Mouse (Mus musculus) brain, adult 2 months (tissue): ENCODE results near the gene Calr4.
A peak's percentile ranks its signal among the peaks of the same experiment; 100 is the strongest.

ENCODE experiments used
- DNase-seq: peaks from one replicate; pipeline ENCODE4 v3.0.0; 2011; ENCODE audit warnings: low read depth, low spot score

The Calr4 gene

DNA sequence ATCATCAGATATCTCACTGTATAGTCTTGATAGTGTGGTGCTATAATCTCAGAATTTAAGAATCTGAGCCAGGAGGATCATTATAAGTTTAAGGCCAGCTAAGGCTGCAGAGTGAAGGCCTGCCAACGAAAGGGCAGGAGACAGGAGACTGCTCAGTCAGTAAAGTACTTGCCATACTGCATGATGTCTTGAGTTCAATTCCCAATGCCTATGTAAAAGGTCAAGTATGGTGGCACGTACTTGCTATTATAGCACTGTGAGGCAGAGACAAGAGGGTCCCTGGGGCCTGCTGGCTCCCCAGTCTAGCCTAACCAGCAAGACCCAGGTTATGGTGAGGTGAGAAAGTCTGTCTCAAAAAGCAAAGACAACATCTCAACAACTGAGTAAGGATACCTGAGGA is at the start of gene Calr4:
Calr4 (plus strand) TSS at position 301 of the 400 bp plus-strand sequence.
- DNase-seq, result no peak

DNA sequence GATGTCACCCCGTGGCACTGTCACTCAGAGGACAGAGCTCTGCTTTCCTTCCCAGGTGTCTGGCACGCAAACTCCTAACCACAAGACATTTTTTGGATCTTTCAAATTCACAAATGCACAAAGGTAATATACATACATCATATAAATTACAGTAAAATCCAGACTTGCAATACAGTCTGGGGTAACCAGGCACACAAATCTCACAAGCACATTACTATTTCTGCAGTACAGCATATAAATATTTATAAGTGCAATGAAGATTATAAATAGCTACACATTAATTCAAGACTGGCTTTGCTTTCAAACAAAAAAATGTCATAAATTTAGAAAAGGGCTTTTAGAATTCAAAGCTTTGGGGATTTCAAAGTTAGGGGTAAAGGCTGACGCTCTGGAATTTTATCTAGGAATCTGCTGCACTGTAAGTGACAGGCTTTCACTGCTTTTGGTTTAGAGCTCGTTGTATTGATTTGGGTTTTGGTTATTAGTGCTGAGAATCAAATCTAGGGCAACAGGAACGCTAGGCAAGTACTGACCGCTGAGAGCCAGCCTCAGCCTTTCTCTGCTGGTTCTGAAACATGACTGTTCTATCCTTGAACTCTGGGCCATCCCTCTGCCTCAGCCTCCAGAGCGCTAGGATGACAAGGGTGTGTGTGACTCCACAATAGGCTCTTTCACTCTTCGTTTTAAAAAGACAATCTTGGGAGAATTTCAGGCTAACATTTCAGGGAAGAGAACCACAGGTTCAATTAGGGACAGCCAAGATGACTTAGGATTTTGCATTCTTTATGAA is 48.5 kb upstream of the Calr4 start:
- DNase-seq, result no peak

DNA sequence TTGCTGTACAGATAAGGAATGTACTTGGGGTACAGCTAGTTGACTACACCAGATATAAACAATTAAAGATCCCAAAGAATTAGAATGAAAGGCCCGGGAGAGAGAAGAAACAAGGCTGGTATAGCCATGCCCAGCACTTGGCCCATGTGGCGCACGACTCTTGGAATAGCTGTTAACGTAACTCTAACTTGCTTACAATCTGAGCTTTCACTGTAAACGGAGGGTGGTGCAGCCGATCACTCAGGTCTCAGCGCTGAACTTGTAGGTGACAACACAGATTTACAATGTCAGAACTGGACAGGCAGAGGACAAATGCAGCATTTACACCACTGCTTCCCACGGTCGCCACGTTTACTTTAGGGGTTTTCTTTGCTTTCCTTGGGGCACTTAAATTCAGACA is 42.7 kb upstream of the Calr4 start:
- DNase-seq, result no peak

DNA sequence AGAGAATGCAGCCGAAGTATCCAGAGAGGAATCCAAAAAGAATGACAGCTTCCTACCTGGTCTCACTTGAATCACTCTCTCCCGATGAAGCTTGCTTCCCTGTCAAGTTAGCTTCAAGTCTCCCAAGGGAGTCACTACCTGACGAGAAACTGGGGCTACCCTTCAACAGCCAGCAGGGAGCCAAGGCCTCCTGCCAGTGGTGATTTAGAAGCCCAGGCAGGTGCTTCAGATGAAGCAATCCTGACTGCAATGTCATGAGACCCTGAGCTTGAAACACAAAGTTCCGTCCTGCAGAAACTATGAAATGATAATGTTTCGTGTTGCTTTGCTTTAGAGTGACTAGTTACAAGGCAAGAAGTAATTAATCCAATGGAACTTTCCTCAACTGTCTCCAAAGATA is 40.4 kb upstream of the Calr4 start:
- no peak for DNase-seq

DNA sequence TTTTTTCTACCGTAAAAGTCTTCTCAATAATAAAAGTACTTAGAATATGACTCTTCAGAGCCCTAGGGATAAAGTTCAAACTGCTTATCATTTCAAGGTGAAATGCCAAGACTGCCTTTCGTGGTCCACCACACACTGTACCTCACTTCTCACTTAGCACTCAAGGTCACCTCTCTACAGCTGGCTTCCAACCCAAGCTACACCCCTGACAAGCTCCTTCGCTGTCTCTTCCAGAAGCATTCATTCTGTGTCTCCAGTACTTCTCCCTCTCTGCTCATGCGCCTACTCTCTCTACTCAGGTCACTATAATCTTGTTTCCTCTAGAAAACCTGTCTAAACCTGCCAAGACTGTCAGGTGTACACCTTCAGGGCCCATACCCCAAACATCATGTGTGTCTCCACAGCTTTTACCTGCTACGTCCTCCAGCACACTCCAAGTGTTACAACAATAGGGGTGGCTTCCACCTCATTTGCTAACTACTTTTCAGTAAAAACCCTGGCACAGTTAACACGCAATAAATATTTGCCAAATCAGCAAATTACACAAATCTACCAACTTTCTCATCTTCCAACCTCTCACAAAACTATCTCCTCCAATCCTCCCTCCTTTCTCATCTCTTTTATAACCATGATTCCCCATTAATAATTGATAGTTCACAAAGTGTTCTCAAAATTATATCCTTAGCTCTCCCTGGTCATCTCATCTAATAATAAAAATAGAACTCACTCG is 38.2 kb upstream of the Calr4 start:
- no peak for DNase-seq

DNA sequence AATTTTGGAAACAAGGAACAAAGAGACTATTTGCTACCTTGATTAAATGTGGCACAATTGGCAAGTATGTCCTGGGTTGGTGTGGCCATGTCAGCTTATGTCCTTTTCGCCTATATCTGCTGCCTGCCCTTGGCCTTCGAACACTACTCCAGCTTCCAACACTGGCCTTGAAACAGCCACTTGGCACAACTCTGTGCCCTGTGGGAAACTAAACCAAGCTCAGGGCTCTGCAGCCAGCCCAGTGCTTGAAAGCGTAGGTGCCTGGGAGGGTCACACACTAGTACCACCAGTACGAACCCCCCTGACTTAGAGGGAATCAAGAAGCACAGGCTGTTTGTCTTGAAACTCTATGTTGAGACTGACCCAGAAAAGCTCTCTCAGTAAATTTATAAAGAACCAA is 35.2 kb upstream of the Calr4 start:
- no peak for DNase-seq

DNA sequence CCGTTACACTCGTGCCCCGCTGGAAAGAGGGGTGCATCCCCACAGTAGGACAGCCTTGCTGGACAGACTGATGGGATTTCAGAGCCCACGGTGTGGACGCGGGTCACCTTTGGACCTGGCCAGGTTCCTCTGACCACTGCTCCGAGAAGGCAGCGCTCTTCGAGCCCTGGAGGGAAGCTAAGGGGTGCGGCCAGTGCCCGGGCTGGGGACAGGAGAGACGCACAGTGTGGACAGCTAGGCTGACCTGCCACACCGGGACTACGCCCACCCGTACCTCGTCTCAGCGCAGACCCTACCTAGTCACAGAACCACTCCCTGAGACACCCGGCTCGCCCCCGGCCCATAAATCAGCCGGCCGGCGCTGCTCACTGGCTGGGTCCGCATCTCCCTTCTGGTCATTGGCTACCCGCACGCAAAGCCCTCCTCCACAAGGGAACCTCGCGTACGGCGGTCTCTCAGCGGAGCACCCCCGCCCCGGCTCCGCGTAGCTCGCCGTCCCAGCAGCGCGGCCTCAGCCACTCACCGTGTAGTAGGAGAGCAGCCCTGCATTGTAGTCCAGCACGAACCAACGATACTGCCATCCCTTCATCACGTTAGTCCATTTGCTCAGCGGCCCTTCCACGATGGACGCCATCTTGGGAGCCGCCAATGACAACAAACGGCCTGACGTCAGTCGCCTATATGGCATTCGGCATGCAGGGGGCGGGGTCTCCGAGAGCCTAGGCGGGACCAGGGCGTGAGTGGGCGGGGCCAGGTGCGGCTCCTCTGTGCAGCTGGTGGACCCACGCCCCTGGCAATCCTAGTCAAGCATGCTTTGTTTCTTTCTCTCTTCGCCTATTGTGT is 32.5 kb upstream of the Calr4 start, which contains the start of gene Osbpl9:
Osbpl9 (minus strand) TSS at position 691 of the 843 bp plus-strand sequence.
- DNase-seq, result peak; percentile 97

DNA sequence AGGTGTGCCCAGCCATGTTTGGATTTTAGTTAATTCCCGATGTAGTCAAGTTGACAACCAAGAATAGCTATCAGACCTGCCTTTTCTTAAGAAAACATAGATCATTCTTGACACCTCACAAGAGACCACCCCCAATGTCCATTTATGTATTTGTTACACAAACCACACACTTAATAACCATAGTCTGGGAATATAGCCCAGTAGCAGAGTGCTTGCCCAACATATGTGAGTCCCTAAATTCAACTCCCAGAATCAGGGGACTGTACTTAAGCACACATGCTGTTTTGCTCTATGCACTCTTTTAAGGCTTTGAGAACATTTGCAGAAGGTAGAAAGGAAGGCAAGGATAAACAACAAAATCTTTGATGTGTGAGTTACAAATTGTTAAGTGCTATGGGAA is 30.4 kb upstream of the Calr4 start:
- DNase-seq, result no peak

DNA sequence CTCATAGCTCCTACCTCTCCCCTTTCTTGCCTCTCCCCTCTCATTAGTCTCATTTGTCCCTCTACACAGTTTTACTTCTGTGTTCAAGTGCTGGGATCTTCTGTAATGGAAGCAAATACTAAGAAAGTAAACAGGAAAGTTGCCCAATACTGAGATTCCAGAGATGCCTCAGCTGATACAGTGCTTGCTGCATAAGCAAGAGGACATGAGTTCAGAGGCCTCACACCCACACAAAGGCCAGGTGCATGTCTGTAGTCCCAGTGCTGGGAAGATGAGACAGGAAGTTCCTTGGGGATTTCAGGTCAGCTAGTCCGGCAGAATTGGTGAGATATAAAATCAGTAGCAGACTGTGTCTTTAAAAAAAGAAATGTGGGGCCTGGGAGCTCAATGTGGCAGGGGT is 29.9 kb upstream of the Calr4 start:
- no peak for DNase-seq

DNA sequence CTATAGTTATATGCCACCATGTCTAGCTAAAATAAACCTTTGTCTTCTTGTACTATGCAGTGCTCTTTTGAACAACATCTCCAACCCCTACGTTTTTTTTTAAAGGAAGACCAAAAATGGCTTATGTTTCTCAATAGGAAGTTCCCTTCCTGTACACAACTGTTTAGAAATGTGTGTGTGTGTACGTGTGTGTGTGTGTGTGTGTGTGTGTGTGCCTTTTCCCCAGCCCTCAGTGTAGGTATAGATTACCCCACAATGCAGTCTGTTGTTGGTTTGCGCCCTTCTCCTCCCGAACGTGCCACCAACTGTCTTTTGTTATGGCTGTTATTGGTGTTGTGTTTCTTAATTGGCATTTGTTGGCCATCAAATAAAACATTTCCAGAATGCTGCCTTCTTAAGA is 26.8 kb upstream of the Calr4 start:
- no peak for DNase-seq

DNA sequence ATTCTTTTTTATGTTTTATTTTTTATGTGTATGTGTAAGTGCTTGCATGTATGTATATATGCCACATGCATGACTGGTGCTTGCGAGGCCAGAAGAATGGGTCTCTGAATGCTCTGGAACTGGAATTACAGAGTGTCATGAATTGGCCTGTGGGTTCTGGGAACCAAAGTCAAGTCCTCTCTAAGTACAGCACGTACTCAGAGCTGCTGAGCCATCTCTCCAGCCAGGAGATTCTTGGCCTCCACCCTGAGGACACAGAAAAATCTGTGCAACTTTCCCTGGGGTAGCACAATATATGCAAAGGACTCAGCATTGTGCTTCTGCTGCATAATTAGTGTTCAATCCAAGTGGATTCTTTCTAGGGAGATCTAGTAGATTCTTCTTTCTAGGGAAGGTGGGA is 24.0 kb upstream of the Calr4 start:
- DNase-seq, result no peak

DNA sequence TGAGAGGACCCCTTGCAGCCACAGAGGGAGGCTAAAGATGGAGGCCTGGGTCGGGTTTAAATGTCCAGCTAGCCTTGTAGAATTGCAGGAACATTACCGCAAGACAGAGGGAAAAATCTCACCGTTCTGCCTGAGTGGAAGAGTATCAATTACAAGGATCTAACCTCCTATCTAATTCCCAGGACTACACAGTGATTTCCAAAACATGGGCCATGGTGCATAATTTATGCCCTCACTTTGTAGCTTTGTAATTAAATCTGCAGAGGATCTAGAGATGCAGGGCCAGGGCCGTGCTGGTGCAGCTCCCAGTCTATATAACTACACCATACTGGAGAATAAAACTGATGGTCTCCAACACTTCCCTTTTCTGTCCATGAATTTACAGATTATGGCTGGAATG is 23.4 kb upstream of the Calr4 start:
- no peak for DNase-seq

DNA sequence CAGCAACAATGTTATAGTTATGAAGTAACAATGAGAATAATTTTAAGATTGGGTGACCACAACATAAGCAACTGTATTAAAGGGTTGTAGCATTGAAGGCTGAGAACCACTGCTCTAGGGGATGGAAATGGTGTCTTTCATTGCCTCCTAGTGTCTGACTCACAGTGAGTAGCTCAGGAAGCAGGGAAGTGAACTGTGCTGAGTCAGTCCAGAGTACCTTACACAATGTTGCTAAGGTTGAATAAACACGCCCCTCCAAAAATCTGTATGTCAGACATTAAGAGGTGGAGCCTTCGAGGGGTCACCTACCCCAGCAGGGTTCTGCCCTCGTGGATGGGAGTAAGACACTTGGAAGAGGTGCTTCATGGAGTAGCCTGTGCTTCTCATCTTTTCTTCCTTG is 20.3 kb upstream of the Calr4 start:
- no peak for DNase-seq

DNA sequence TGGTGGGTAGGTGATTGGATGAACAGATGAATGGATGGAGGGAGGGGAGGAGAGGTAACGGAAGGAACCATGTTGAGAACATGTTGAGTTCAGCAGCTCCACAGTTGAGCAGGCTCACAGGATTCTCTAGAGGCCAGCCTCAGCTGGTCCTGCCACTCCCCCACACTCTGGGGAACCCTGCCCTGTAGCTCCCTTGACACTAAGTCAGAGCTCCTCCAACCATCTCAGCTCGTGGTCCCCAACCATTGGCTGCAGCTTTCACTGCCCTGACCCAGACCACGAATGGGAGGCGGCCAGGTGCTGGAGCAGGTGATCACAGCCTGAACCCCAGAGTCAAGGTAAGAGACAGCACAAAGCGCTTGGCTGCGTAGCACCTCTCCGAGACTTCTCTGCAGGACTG is 16.3 kb upstream of the Calr4 start:
- DNase-seq, result no peak

DNA sequence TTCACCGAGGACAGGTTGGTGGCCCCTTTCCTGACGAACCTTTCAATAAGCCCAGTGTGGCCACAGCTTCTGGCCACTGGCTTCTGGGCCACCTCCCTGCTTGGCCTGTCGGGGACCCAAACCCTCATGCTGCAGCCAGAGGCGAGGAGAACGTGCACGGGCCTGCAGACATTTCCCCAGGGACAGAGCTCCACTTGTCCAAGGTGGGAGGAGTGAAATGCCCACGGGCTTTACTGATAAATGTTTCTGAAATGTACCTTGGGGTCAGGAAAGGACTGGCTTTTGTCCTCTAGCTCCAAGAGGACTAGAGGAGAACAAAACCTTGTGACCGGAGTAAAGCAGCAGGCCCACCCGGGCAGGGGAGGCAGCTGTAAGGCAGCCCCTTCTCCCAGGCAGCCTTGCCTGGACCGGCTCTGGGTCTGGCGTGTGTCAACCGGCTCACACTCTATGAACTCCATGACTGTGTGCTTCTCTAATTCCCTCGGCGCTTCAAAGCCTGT is 13.8 kb upstream of the Calr4 start:
- no peak for DNase-seq

DNA sequence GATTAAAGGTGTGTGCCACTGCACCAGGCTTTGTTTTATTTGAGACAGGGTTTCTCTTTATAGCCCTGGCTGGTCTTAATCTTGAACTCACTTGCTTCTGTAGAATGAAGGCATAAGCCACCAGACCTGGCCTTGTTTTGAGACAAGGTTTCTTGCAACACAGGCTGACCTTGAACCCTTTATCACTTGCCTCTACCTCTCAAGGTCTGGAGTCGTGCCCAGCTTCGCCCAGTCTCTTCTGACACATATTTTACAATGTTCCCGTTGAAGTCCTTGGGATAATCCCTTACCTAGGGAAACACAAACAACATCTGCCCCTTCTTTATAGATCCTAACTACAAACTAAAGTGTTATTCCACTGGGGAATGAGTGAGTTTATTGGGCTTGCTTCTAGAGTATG is 12.3 kb upstream of the Calr4 start:
- DNase-seq, result no peak

DNA sequence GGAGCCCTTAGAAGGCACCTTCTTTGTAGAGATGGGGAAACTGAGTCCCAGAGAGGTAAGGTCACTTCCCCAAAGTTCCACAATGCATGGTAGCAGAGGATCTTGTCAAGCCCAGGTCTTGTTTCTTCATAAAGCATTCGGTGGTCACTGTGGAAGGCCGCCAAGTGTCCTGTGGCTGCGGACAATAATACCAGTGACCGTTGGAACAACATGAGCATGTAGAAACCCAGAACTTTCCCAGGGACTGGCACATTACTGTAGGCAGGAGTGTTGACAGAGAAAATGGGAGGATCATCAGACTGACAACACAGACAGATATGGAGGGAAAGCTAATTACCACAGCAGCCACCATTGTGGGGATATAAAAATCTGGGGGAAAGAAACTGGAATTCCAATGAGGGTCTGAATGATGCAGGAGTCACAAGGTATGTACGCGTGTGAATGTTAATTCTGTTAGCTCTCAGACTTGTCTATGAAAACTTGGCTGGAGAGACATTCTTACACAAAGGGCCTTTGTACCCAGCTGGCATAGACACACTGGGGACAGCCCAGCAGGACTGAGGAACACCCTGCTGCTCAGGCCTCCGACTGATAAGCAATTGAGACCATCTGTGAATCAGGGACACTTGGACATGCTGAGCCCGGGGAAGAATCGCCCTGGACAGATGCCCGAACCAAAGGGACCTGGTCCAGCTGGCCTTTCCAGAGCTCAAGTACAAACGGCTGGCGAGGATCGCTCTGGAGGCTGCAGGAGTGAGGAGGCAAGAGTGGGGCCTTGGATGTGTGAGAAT is 9.3 kb upstream of the Calr4 start:
- peak; percentile 95 for DNase-seq

DNA sequence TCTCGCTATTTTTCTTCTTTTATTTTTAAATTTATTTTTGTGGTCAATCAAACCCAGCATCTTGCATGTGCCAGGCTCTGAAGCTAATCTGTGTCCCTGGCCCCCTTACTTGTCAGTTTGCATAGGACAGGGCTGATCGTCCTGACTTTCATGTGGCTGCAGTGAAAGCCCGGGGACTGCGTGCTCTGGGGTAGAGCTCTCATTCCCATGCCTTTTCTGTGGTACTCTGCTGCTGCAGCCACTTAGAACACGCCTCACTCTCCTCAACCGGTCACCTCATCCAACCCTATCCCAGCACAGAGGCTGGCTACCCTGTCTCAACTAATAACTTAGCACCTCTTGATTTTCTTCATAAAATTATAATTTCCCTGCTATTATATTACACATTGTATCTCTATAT is 8.7 kb upstream of the Calr4 start:
- DNase-seq, result no peak

DNA sequence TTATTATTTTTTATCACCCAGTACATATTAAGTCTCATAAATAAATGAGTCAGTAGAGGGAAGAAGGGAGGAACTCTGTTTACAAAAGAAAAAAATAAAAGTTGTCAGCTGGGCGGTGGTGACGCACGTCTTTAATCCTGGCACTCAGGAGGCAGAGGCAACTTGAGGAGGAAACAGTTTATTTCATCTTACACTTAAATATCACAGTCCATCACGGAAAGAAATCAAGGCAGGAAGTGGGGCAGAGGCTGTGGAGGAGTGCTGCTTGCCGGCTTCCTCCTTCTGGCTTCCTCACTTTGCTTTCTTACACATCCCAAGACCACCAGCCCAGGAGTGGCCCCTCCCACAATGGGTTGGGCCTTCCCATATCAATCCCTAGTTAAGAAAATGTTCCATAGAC is 8.2 kb upstream of the Calr4 start:
- no peak for DNase-seq

DNA sequence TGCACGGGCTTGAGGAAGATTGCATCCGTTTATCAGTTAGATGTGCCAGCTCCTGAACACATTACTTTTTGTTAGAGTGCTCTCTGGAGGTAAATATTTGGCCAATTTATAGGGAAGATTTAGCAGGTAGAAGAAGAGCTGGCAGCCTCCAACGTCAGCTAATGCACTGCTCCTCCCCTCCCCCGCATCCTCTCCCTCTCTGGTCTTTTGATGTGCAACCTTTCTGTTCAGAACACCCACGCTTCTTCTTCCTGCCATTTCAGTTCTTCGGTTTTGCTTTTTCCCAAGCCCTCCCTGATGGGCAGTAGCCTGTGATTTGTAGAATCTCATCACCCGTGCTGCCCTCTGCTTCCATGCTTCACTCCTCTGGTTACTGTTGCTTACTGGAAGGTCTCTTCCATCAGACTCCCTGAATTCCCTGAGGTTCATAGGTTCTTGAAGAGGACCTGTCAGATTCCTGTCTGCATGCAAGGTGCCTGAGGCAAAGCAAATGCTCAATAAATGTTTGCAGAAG is 4.5 kb upstream of the Calr4 start:
- peak; percentile 35 for DNase-seq

DNA sequence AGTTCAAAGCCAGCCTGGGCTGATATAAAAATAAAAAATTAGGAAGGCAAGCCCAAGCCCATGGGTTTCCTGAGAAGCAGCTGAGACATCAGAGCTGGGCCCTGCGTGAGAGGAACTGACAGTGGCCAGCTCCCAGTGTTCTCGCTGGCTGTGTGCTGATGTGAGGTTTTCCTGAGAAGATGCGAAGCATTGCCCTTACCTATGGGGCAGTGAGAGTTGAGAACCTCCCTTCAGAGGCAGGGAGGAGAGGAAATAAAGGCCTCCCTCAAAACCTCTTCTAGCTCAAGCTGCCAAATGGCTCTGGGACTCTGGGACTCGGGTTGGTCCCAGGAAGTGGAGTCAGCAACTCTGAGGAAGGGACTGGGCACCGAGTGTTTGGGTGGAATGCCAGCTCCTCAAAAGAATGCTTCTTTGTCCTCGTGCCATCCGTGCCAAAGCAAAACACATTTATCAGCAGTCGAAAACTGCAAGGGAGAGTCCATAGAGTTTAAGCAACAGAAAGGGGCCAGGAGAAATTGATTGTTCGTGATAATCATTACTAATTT is 593 bp downstream of the Calr4 start:
- peak; percentile 35 for DNase-seq
